Mouse (Mus musculus) ES-Bruce4 (cell line): ENCODE measurements at regions not wholly inside any gene's neighbourhood (a gene's known extent, or its start where the extent isn't known, plus 50 kb on each side); places are given as distances from the start of the nearest gene placed in this dataset.

Experiments used
- CTCF ChIP-seq: IDR thresholded peaks from one replicate; pipeline ENCODE4 v1.8.1; 2011; ENCODE audit warnings: low read depth, low read length
- EP300 ChIP-seq: IDR thresholded peaks from 2 replicates; pipeline ENCODE4 v1.6.1; 2011; ENCODE audit warnings: low read depth, low read length; ENCODE audit not compliant: insufficient read depth
- POLR2A ChIP-seq: IDR thresholded peaks from one replicate; pipeline ENCODE4 v1.8.1; 2011; ENCODE audit warnings: low read length; ENCODE audit not compliant: insufficient read depth

DNA sequence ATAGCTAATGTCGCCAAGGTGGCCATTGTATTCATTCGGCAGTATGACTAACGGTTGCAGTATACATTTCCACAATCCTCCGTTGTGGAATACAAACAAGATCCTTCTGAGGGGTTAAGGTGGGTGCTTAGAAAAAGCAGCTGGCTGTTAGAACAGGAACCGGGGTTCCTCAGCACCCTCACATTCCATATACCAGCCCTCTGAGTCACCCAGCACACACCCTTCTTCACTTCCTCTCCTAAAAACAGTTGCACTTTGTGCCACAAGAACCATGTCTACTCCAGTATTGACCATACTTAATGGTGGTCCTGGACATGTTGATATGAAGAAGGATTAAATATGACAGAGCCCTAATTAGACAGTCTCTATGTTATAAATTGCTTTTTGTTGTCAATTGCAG lies 362.1 kb downstream of the Foxo1 start:
- TF ChIP-seq POLR2A: no peak
- TF ChIP-seq EP300: no peak
- TF ChIP-seq CTCF: no peak
